In genomic region chr10:23787062-23787821, GRCm38 (mm10) we compare ENCODE assay signal across 8 mouse cellular contexts. TPM values are rescaled to one million over a fixed set of nuclear protein-coding genes. Genes with fewer than 3 reads are reported as not detected.
A peak's percentile ranks its signal among the peaks of the same experiment; 100 is the strongest.
DNase-seq lines count a peak whose midpoint lies in the region; ATAC-seq and TF ChIP-seq lines count a peak whose summit lies in the region.

Rps12 (minus strand) TSS chr10:23787275.

- peak within 1 kb of the TSS; percentile 54 for H3K27ac ChIP-seq in CH12.LX (ENCODE audit: insufficient read depth, low read depth)
- H3K27ac ChIP-seq in forebrain, embryonic 11.5 days (ENCODE audit: low read depth, low read length), result peak within 1 kb of the TSS; percentile 62
- H3K27ac ChIP-seq in heart, embryonic 16.5 days (ENCODE audit: low read length), result peak within 1 kb of the TSS; percentile 81
- peak within 1 kb of the TSS; percentile 76 for H3K27ac ChIP-seq in liver, embryonic 15.5 days (replicated peaks)
- peak within 1 kb of the TSS; percentile 70 for H3K27ac ChIP-seq in neural tube, embryonic 12.5 days

- peaks cover 30% of the 10 kb centered on the region for H3K79me2 ChIP-seq in CH12.LX (replicated peaks; ENCODE audit: control insufficient read depth, extremely low read depth, insufficient read depth, poor library complexity, severe bottlenecking)

- no peak for TF ChIP-seq RAD21 in CH12.LX (IDR thresholded peaks at IDR 0.05; ENCODE audit: low read depth, low read length)

- H3K4me3 ChIP-seq in CH12.LX (replicated peaks in 1 of 3; ENCODE audit: low read depth in 2 of 3, low read length in 2 of 3, poor library complexity in 1 of 3), result peak within 1 kb of the TSS; percentile 78 to 96 (median 88)
- H3K4me3 ChIP-seq in forebrain, embryonic 11.5 days (ENCODE audit: low read depth, low read length), result peak within 1 kb of the TSS; percentile 85
- peak within 1 kb of the TSS; percentile 94 for H3K4me3 ChIP-seq in heart, embryonic 16.5 days (ENCODE audit: low read length)
- H3K4me3 ChIP-seq in liver, embryonic 15.5 days (replicated peaks), result peak within 1 kb of the TSS; percentile 92
- H3K4me3 ChIP-seq in neural tube, embryonic 12.5 days, result peak within 1 kb of the TSS; percentile 72

- peak; percentile 99 for TF ChIP-seq POLR2A in CH12.LX (IDR thresholded peaks at IDR 0.05; ENCODE audit: low read depth, low read length)

- no peaks in the 10 kb centered on the region for H3K9me3 ChIP-seq in CH12.LX (replicated peaks; ENCODE audit: low read length)
- no peaks in the 10 kb centered on the region for H3K9me3 ChIP-seq in forebrain, embryonic 11.5 days (ENCODE audit: control insufficient read depth, low read length)
- H3K9me3 ChIP-seq in heart, embryonic 16.5 days (replicated peaks; ENCODE audit: control insufficient read depth, low read length), result no peaks in the 10 kb centered on the region
- no peaks in the 10 kb centered on the region for H3K9me3 ChIP-seq in liver, embryonic 15.5 days (replicated peaks)
- no peaks in the 10 kb centered on the region for H3K9me3 ChIP-seq in neural tube, embryonic 12.5 days

- TF ChIP-seq CTCF in CH12.LX (conservative IDR thresholded peaks at IDR 0.05 in 1 of 2, IDR thresholded peaks at IDR 0.05 in 1 of 2; ENCODE audit: low read depth in 2 of 2, low read length in 2 of 2), result peak in 1 of 2 experiments; percentile 17; a peak in 1 of 4 replicates

- H3K4me1 ChIP-seq in CH12.LX (ENCODE audit: control insufficient read depth in 1 of 2, insufficient read depth in 2 of 2), result peaks cover 2 to 36% of the 10 kb centered on the region in 2 experiments; a peak in 3 of 4 replicates
- peaks cover 2% of the 10 kb centered on the region; the same call in 1 of the 2 replicates for H3K4me1 ChIP-seq in forebrain, embryonic 11.5 days (replicated peaks; ENCODE audit: control insufficient read depth, insufficient read depth, low read length)
- H3K4me1 ChIP-seq in heart, embryonic 16.5 days (ENCODE audit: control insufficient read depth, insufficient read depth, low read length), result peaks cover 20% of the 10 kb centered on the region
- H3K4me1 ChIP-seq in liver, embryonic 15.5 days (replicated peaks), result peaks cover 53% of the 10 kb centered on the region
- H3K4me1 ChIP-seq in neural tube, embryonic 12.5 days, result peaks cover 23% of the 10 kb centered on the region

- peaks cover 33 to 40% of the 10 kb centered on the region in 2 experiments for H3K36me3 ChIP-seq in CH12.LX (replicated peaks in 1 of 2; ENCODE audit: control insufficient read depth in 1 of 2, insufficient read depth in 1 of 2, low read length in 1 of 2)
- H3K36me3 ChIP-seq in forebrain, embryonic 11.5 days (ENCODE audit: control insufficient read depth, insufficient read depth, low read length), result peaks cover 11% of the 10 kb centered on the region
- peaks cover 24% of the 10 kb centered on the region for H3K36me3 ChIP-seq in heart, embryonic 16.5 days (ENCODE audit: control insufficient read depth, insufficient read depth)
- H3K36me3 ChIP-seq in liver, embryonic 15.5 days (replicated peaks), result peaks cover 34% of the 10 kb centered on the region
- peaks cover 31% of the 10 kb centered on the region for H3K36me3 ChIP-seq in neural tube, embryonic 12.5 days

- WGBS in forebrain, embryonic 11.5 days, result under 1% methylated on average over 51 of the region's 51 CpGs
- WGBS in heart, embryonic 16.5 days, result under 1% methylated on average over 51 of the region's 51 CpGs
- WGBS in liver, embryonic 15.5 days (ENCODE audit: insufficient replicate concordance), result under 1% methylated on average over 51 of the region's 51 CpGs
- under 1% methylated on average over 51 of the region's 51 CpGs for WGBS in neural tube, embryonic 12.5 days

- dilution Hi-C loops in CH12.LX (cut with MboI; ENCODE audit: extremely low pct_ligation_motif_present, extremely low pct_unique_long_range_greater_than_20kb, low sequenced_read_pairs), result no loop called here

- H3K4me2 ChIP-seq in CH12.LX (ENCODE audit: insufficient read depth, low read depth, poor library complexity, severe bottlenecking), result peak within 1 kb of the TSS; percentile 97
- H3K4me2 ChIP-seq in forebrain, embryonic 11.5 days (ENCODE audit: low read depth, low read length, severe bottlenecking), result peak within 1 kb of the TSS; percentile 89
- peak within 1 kb of the TSS; percentile 89 for H3K4me2 ChIP-seq in heart, embryonic 16.5 days (ENCODE audit: low read depth, low read length)
- H3K4me2 ChIP-seq in liver, embryonic 15.5 days, result peak within 1 kb of the TSS; percentile 82
- peak within 1 kb of the TSS; percentile 94 for H3K4me2 ChIP-seq in neural tube, embryonic 12.5 days (replicated peaks)

- in situ Hi-C loops in CH12.LX (cut with MboI; ENCODE audit: low pct_ligation_motif_present, low pct_unique_long_range_greater_than_20kb, low sequenced_read_pairs), result no loop called here

- no peaks in the 10 kb centered on the region for H3K27me3 ChIP-seq in CH12.LX (replicated peaks)
- no peaks in the 10 kb centered on the region for H3K27me3 ChIP-seq in forebrain, embryonic 11.5 days (ENCODE audit: control insufficient read depth, insufficient read depth, low read length)
- H3K27me3 ChIP-seq in heart, embryonic 16.5 days (ENCODE audit: control insufficient read depth, insufficient read depth, low read length), result no peaks in the 10 kb centered on the region
- no peaks in the 10 kb centered on the region for H3K27me3 ChIP-seq in liver, embryonic 15.5 days
- no peaks in the 10 kb centered on the region for H3K27me3 ChIP-seq in neural tube, embryonic 12.5 days (replicated peaks)

- TF ChIP-seq EP300 in CH12.LX (IDR thresholded peaks at IDR 0.05; ENCODE audit: low read length), result no peak

- H3K9ac ChIP-seq in CH12.LX (ENCODE audit: insufficient read depth, low read depth), result peak within 1 kb of the TSS; percentile 95
- H3K9ac ChIP-seq in forebrain, embryonic 11.5 days (ENCODE audit: low read length), result peak within 1 kb of the TSS; percentile 91
- H3K9ac ChIP-seq in heart, embryonic 16.5 days (ENCODE audit: low read length), result peak within 1 kb of the TSS; percentile 95
- H3K9ac ChIP-seq in liver, embryonic 15.5 days, result peak within 1 kb of the TSS; percentile 87
- peak within 1 kb of the TSS; percentile 90 for H3K9ac ChIP-seq in neural tube, embryonic 12.5 days

- ATAC-seq in forebrain, embryonic 11.5 days (replicated peaks; ENCODE audit: low FRiP score), result peak; percentile 97
- peak; percentile 96 for ATAC-seq in heart, embryonic 16.5 days (replicated peaks; ENCODE audit: extremely low read depth, insufficient read depth, low FRiP score)
- peak; percentile 94 for ATAC-seq in liver, embryonic 15.5 days (ENCODE audit: insufficient read depth)
- ATAC-seq in neural tube, embryonic 12.5 days (ENCODE audit: low FRiP score, low read depth), result peak; percentile 97

- peak; percentile 97 for DNase-seq in CH12.LX (ENCODE audit: extremely low read depth)
- DNase-seq in c-Kit-positive CD71-positive TER-119-negative erythroid progenitor cells, embryonic 14.5 days (ENCODE audit: low read depth), result peak; percentile 96
- peak; percentile 99 for DNase-seq in forebrain, embryonic 11.5 days (ENCODE audit: low spot score)
- peak; percentile 99 for DNase-seq in kidney, postnatal 36 days
- peak; percentile 98 for DNase-seq in telencephalon, adult 2 months (ENCODE audit: low read depth, low spot score)

TF ChIP-seq in CH12.LX, 34 proteins besides CTCF, POLR2A, EP300 and RAD21 (continues in another document):
- TF ChIP-seq IRF4 (IDR thresholded peaks at IDR 0.05; ENCODE audit: low read depth, low read length) (peak; percentile 60; the same call in 1 of the 2 replicates), MEF2A (IDR thresholded peaks at IDR 0.05; ENCODE audit: borderline replicate concordance, low read depth, low read length) (peak; percentile 59), MYC (IDR thresholded peaks at IDR 0.05; ENCODE audit: low read depth, low read length) (no peak; the same call in 1 of the 2 replicates), JUND (conservative IDR thresholded peaks at IDR 0.05; ENCODE audit: low read depth, low read length) (0 out of 2 replicates have a peak, but pooled peaks have one; percentile 31), UBTF (IDR thresholded peaks at IDR 0.05; ENCODE audit: low read depth, low read length) (0 out of 2 replicates have a peak, but pooled peaks have one; percentile 54), USF2 (conservative IDR thresholded peaks at IDR 0.05; ENCODE audit: low read depth, low read length) (no peak), MXI1 (IDR thresholded peaks at IDR 0.05; ENCODE audit: low read depth, low read length) (peak; percentile 86), MAZ (IDR thresholded peaks at IDR 0.05; ENCODE audit: low read depth, low read length) (no peak), TCF12 (IDR thresholded peaks at IDR 0.05; ENCODE audit: low read depth, low read length) (peak; percentile 88), E2F4 (IDR thresholded peaks at IDR 0.05; ENCODE audit: insufficient replicate concordance, low read depth, low read length) (no peak), BHLHE40 (IDR thresholded peaks at IDR 0.05; ENCODE audit: low read depth, low read length) (peak; percentile 18; the same call in 1 of the 2 replicates), HCFC1 (IDR thresholded peaks at IDR 0.05; ENCODE audit: low read depth, low read length) (peak; percentile 95), USF1 (IDR thresholded peaks at IDR 0.05; ENCODE audit: low read depth, low read length) (no peak), ETS1 (conservative IDR thresholded peaks at IDR 0.05; ENCODE audit: low read depth, low read length) (0 out of 2 replicates have a peak, but pooled peaks have one; percentile 5), ZC3H11A (IDR thresholded peaks at IDR 0.05; ENCODE audit: low read depth, low read length) (no peak), JUN (IDR thresholded peaks at IDR 0.05; ENCODE audit: insufficient read depth, low read depth, low read length) (no peak), POLR2AphosphoS2 (IDR thresholded peaks at IDR 0.05; ENCODE audit: low read depth, low read length) (peak; percentile 95; the same call in 1 of the 2 replicates), SMC3 (IDR thresholded peaks at IDR 0.05; ENCODE audit: low read depth, low read length) (no peak), KAT2A (IDR thresholded peaks at IDR 0.05; ENCODE audit: insufficient replicate concordance, low read length) (peak; percentile 94), ZMIZ1 (IDR thresholded peaks at IDR 0.05; ENCODE audit: low read depth, low read length) (peak; percentile 98), NELFE (IDR thresholded peaks at IDR 0.05; ENCODE audit: low read depth, low read length) (peak; percentile 100), RCOR1 (conservative IDR thresholded peaks at IDR 0.05; ENCODE audit: low read depth, low read length) (no peak)

RNA-seq across cellular contexts. Expression of gene Rps12, which starts in this region (rescaled TPM):
- total RNA-seq in CH12.LX (2012; rRNA removed) (5,116 and 5,207 TPM in 2 replicates), CH12.LX (2014; rRNA removed) (4,147 and 4,213 TPM in 2 replicates)
- polyA plus RNA-seq in CH12.LX (2012; ENCODE audit: insufficient read length, low read depth), result 140 and 211 TPM in 2 replicates
- 130 and 155 TPM in 2 replicates for polyA plus RNA-seq in forebrain, embryonic 11.5 days (2014; fragmentation: Nextera tagmentation; extraction: Ambion mirVana)
- polyA plus RNA-seq in heart, embryonic 16.5 days (2015; fragmentation: Nextera tagmentation; extraction: Ambion mirVana), result 80.6 and 89.4 TPM in 2 replicates
- 118 and 126 TPM in 2 replicates for polyA plus RNA-seq in liver, embryonic 15.5 days (2015; fragmentation: Nextera tagmentation; extraction: Ambion mirVana)
- polyA plus RNA-seq in neural tube, embryonic 12.5 days (2016; fragmentation: Nextera tagmentation; extraction: Ambion mirVana), result 105 and 112 TPM in 2 replicates

Comparison
In these comparisons a context has a peak if more than half of its experiments do, and no peak if none do; other contexts are left out.
1. Peak in every context shown above with its lines: DNase-seq, ATAC-seq, H3K4me3 ChIP-seq and H3K27ac ChIP-seq.